Mouse (Mus musculus) testis, adult 2 months (tissue): ENCODE data around the gene Auts2.

Source experiments
- CTCF ChIP-seq: fragments of 200-500 bp; IDR thresholded peaks from 2 replicates; pipeline ENCODE4 v1.5.1; 2012; ENCODE audit warnings: low read depth, mild to moderate bottlenecking, inconsistent platforms, low read length, moderate library complexity; ENCODE audit not compliant: control insufficient read depth, insufficient read depth, insufficient replicate concordance
- POLR2A ChIP-seq: fragments of 200-500 bp; IDR thresholded peaks from 2 replicates; pipeline ENCODE4 v1.6.1; 2012; ENCODE audit warnings: low read depth, mild to moderate bottlenecking, inconsistent platforms, low read length, moderate library complexity; ENCODE audit not compliant: control insufficient read depth

DNA sequence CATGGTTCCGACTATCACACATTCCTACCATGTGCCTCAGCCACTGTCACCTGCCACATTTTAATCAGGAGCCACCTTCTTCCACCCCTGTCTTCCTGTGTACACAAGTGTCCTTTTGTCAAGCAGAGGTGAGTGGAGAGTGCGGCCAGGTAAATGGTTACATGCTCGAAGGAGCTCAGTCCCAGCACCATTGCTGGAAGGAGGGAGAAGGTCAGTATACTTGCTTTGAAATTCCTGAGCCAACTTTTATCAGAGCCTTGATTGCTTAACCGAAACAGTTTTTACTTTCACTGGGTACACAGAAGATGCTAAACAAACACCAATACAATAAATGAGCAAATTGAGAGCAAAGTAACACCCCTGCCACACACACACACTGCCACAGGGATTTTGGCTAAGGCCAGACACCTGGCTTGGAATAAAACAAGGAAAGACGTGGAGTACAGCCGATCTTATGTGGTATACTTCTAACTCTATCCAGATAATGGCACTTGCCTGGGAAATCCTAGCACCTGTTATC is 953.1 kb downstream of the Auts2 start:
- TF ChIP-seq POLR2A (no peak), CTCF (no peak)
